Mouse (Mus musculus) CH12F3 (cell line): ENCODE data around the gene Cpeb3.
"Not testable (repeated sequence)": the region's sequence is repeated elsewhere in the genome, so short reads cannot be mapped to it uniquely, and the experiment has no call there.

Experiments used
- in situ Hi-C: fragments of 300-500 bp; cut with MboI; formaldehyde crosslinking; loops from 2 replicates; pipeline ENCODE4 v1.14.3; 2020; ENCODE audit warnings: low sequenced_read_pairs

Gene Cpeb3

GRCm38 (mm10) chr19:37156770-37157336 lies 51.5 kb downstream of the Cpeb3 start:
- in situ Hi-C loops, result no loop called here

- in situ Hi-C loops, result no loop called here
Observed at GRCm38 (mm10) chr19:37156040-37156439, 52.4 kb downstream of the Cpeb3 start.

GRCm38 (mm10) chr19:37147145-37147544 lies 61.3 kb downstream of the Cpeb3 start:
- in situ Hi-C loops, result no loop called here

- in situ Hi-C loops, result no loop called here
Observed at GRCm38 (mm10) chr19:37145846-37146245, 62.6 kb downstream of the Cpeb3 start.

- in situ Hi-C loops, result no loop called here
Observed at GRCm38 (mm10) chr19:37145401-37145800, 63.0 kb downstream of the Cpeb3 start.

- in situ Hi-C loops, result no loop called here
Observed at GRCm38 (mm10) chr19:37141623-37142022, 66.8 kb downstream of the Cpeb3 start.

DNA sequence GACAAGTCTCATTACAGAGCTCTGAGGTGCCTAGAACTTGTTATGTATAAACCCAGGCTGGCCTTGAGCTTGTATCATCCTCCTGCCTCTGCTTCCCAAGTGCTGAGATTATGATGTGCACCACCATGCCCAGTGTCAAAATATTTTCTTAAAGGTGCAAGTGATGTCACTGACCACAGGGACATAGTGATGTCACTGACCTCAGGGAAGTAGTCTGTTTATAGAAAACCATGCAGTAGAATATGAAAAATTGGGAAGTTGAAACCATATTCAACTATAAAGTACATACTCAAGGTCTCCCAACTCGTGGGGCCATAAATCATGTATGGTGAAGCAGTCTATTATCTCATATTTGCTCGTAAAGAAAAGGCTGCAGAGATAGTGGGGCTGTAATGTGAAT lies 71.3 kb downstream of the Cpeb3 start:
- in situ Hi-C loops, result no loop called here

GRCm38 (mm10) chr19:37135459-37135858 lies 72.9 kb downstream of the Cpeb3 start:
- in situ Hi-C loops, result not testable (repeated sequence)

- in situ Hi-C loops, result no loop called here
Observed at GRCm38 (mm10) chr19:37133666-37134065, 74.7 kb downstream of the Cpeb3 start.

DNA sequence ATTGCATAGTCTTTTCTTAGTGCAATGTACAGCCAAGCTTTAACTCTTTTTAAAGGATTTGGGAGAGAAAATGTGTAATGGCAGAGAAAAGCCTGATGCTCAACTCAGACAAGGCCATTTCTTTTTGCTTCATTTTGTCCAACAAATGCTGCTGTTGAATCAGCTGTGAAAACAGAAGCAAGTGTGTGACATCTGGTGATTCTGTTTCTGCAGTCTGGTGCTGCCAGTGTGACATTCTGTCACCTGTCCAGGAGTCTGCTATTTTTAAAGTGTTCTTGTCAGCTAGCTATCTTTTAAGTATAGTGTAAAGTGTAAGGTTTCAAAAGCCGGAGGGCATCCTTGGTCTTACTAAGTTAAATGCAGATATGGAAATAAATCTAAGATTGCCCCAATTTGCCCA lies 76.7 kb downstream of the Cpeb3 start:
- in situ Hi-C loops, result no loop called here

DNA sequence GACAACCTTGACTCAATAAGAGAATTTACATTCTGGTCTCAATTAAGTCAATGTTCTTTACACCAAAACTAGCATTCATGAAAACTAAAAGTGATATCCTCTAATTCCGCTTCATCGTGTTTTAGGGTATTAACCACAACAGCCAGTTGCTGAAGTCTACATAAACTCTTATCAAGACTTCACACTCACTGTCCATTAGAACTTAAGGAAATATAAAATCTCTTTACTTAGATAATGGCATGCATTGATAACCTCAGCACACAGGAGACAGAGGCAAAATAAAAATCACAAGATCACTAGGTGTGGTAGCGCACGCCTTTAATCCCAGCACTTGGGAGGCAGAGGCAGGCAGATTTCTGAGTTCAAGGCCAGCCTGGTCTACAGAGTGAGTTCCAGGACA lies 79.9 kb downstream of the Cpeb3 start:
- in situ Hi-C loops, result no loop called here

DNA sequence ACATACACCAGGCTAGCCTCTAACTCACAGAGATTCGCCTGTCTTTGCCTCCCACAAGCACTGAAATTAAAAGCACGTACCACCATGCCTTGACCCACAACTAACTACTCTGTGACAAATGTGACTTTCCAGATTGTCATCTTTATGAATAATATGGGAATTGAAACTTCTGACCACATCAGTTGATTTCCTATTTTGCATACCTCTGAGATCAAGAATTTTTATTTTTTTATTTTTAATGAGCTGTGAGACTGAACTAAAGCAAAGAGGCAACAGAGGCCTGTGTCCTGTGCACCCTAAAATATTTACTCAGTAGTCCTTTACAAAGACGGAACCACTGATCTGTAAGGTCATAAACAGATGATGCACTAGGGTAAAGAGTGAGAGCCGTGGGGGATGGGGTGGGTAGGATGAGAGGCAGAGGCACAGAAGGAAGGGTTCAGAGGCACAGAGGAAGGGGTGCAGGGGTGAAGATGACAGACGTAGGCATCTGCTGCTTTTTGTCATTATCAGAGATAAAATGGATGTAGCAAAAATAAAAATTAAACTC lies 81.3 kb downstream of the Cpeb3 start:
- in situ Hi-C loops, result no loop called here

GRCm38 (mm10) chr19:37124961-37125360 lies 83.4 kb downstream of the Cpeb3 start:
- in situ Hi-C loops, result no loop called here

DNA sequence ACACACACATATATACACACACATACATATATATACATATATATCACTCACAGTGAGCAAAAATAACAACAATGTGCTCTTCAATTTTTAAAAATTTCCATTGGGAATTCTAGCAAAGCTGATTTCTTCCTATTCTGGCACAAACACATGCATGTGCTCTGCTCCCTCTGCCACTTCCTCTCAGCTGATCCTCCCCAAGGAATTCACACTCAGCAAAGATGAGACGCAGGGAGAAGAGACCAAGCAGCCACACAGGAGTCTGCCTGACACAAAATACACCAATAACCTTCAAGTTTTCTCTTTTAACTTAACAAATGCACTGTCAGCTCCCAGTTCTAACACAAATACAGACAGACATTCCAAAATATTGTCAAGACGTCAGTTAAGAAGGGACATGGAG lies 89.1 kb downstream of the Cpeb3 start:
- in situ Hi-C loops, result no loop called here

DNA sequence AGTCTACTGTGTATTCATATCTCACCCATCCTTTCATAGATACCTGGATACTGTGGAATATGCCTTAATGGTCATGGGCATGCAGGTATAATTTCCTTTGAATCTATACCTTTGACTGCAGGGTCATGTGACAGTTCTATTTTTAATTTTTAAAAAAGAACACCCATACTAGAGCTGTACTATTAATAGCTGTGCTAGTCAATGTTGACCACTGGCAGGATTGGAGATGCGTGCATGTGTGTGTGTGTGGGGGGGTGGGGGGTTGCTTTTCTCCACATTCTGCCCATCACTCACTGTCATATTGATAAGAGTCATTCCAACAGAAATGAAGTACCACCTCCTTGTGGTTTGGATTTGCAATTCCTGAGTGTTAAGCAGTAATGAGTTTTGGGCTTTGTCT lies 92.6 kb downstream of the Cpeb3 start:
- in situ Hi-C loops, result no loop called here

- in situ Hi-C loops, result no loop called here
Observed at GRCm38 (mm10) chr19:37115374-37115773, 93.0 kb downstream of the Cpeb3 start.

DNA sequence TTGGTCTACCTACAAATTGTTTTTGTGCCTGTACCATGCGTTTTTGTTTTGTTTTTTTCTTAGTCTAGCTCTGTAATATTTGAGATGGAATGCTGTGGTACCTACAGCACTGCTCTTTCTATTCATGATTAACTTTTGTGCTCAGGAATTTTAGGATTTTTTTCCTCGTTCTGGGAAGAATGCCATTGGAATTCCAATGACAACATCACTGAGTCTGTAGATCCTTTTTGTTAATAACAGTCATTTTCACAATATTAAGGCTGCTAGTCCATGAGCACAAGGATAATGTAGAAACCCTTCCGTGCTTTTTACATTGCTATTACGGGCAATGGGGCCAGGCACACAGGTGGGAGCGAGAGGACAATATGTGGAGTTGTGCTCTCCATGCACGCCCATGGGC lies 96.6 kb downstream of the Cpeb3 start:
- in situ Hi-C loops, result no loop called here

DNA sequence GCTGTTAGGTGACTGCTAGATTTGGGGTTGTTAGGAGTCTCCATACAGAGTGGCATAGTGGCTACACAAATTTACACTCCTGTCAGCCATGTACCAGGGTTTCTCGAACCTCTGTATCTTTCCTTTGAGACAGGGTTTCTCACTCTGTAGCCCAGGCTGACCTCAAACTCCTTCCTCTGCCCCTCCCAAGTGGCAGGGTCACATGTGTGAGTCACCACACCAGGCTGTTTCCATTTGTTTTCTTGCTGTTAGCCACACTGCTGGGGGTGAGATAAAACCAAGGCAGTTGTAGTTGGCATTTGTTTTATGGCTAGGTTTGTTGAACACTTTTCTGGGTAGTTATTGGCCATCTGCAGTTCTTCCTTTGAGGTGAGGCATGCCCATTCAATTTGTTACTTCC lies 97.9 kb downstream of the Cpeb3 start:
- in situ Hi-C loops, result no loop called here

GRCm38 (mm10) chr19:37109853-37110252 lies 98.5 kb downstream of the Cpeb3 start:
- in situ Hi-C loops, result no loop called here

- in situ Hi-C loops, result no loop called here
Observed at GRCm38 (mm10) chr19:37100689-37101088, 107.7 kb downstream of the Cpeb3 start.

- in situ Hi-C loops, result no loop called here
Observed at GRCm38 (mm10) chr19:37095666-37096330, 112.6 kb downstream of the Cpeb3 start.

GRCm38 (mm10) chr19:37093181-37093580 lies 115.2 kb downstream of the Cpeb3 start:
- in situ Hi-C loops, result no loop called here
